Mouse (Mus musculus) lung, embryonic 15.5 days (tissue): ENCODE results near the gene Plcb4. TPM values are rescaled to one million over a fixed set of nuclear protein-coding genes. Genes with fewer than 3 reads are reported as not detected.
"Not testable (repeated sequence)": the region's sequence is repeated elsewhere in the genome, so short reads cannot be mapped to it uniquely, and the experiment has no call there.

Source experiments
- ATAC-seq: fragments of 200-750 bp; cut with Nextera tagmentation; 2 replicates; pipeline ENCODE4 v1.8.0; 2017; ENCODE audit warnings: moderate number of reproducible peaks, borderline replicate concordance; ENCODE audit not compliant: low FRiP score, low TSS enrichment; ENCODE audit errors: extremely low read depth
- H3K27ac ChIP-seq: fragments of 300-500 bp; sonication (generic); 2 replicates; pipeline ENCODE4 v1.5.1; 2015; ENCODE audit warnings: moderate library complexity, mild to moderate bottlenecking, inconsistent platforms
- H3K27me3 ChIP-seq: fragments of 300-500 bp; sonication (generic); 2 replicates; pipeline ENCODE4 v1.6.1; 2015; ENCODE audit warnings: inconsistent platforms
- H3K36me3 ChIP-seq: fragments of 300-500 bp; sonication (generic); 2 replicates; pipeline ENCODE4 v1.6.1; 2015; ENCODE audit warnings: inconsistent platforms
- H3K4me1 ChIP-seq: fragments of 300-500 bp; sonication (generic); 2 replicates; pipeline ENCODE4 v1.6.1; 2015; ENCODE audit warnings: inconsistent platforms
- H3K4me2 ChIP-seq: fragments of 300-500 bp; sonication (generic); 2 replicates; pipeline ENCODE4 v1.6.1; 2015; ENCODE audit warnings: inconsistent platforms, mild to moderate bottlenecking, moderate library complexity
- H3K4me3 ChIP-seq: fragments of 300-500 bp; sonication (generic); 2 replicates; pipeline ENCODE4 v1.5.1; 2015; ENCODE audit warnings: mild to moderate bottlenecking, inconsistent platforms
- H3K9ac ChIP-seq: fragments of 300-500 bp; sonication (generic); 2 replicates; pipeline ENCODE4 v1.6.1; 2015; ENCODE audit warnings: inconsistent platforms
- H3K9me3 ChIP-seq: fragments of 300-500 bp; sonication (generic); 2 replicates; pipeline ENCODE4 v1.6.1; 2016; ENCODE audit warnings: inconsistent platforms
- WGBS: fragments of 180-500 bp; shearing (Covaris S2); methylation state at CpG from one replicate; pipeline ENCODE4 v1.1.7; 2015; 5-methylcytosine and 5-hydroxymethylcytosine counted together
- polyA plus RNA-seq: library from polyadenylated mRNA; unstranded; fragments of >200 nt; fragmentation: Nextera tagmentation; extraction: Ambion mirVana; gene quantifications from 2 replicates; pipeline ENCODE4 v1.2.1, GENCODE M21; 2015

The Plcb4 gene
- polyA plus RNA-seq, 1 experiment from 2014 or later = 20.4 TPM

GRCm38 (mm10) chr2:135958453-135958852 lies 299.6 kb downstream of the Plcb4 start:
- H3K9me3 ChIP-seq = no peaks in the 10 kb centered on the region
- H3K27me3 ChIP-seq = no peaks in the 10 kb centered on the region
- no peak overlapping the region for H3K4me3 ChIP-seq
- 87% methylated on average over 17 of the region's 17 CpGs for WGBS
- H3K4me2 ChIP-seq = no peak overlapping the region
- ATAC-seq = no peak
- no peak overlapping the region for H3K27ac ChIP-seq
- H3K36me3 ChIP-seq = no peaks in the 10 kb centered on the region
- H3K9ac ChIP-seq = no peak overlapping the region
- peaks cover 3% of the 10 kb centered on the region; the same call in 1 of the 2 replicates for H3K4me1 ChIP-seq

- H3K27ac ChIP-seq = no peak overlapping the region
- H3K4me1 ChIP-seq = no peaks in the 10 kb centered on the region
- no peak overlapping the region for H3K4me3 ChIP-seq
- H3K36me3 ChIP-seq = no peaks in the 10 kb centered on the region
- no peak for ATAC-seq
- H3K27me3 ChIP-seq = no peaks in the 10 kb centered on the region
- no peak overlapping the region for H3K4me2 ChIP-seq
- no peak overlapping the region for H3K9ac ChIP-seq
- H3K9me3 ChIP-seq = no peaks in the 10 kb centered on the region
- WGBS = 82% methylated on average over 14 of the region's 14 CpGs
Measured at GRCm38 (mm10) chr2:135963089-135963488, 304.3 kb downstream of the Plcb4 start.

GRCm38 (mm10) chr2:135966871-135967557 lies 308.2 kb downstream of the Plcb4 start:
- ATAC-seq = no peak
- WGBS = 57% methylated on average over 16 of the region's 16 CpGs

GRCm38 (mm10) chr2:135968159-135968558 lies 309.3 kb downstream of the Plcb4 start:
- H3K4me1 ChIP-seq = no peaks in the 10 kb centered on the region
- no peak for ATAC-seq
- no peaks in the 10 kb centered on the region for H3K9me3 ChIP-seq
- no peak overlapping the region for H3K9ac ChIP-seq
- WGBS = 89% methylated on average over 12 of the region's 12 CpGs
- H3K4me2 ChIP-seq = no peak overlapping the region
- H3K27me3 ChIP-seq = no peaks in the 10 kb centered on the region
- H3K36me3 ChIP-seq = no peaks in the 10 kb centered on the region
- no peak overlapping the region for H3K4me3 ChIP-seq
- no peak overlapping the region for H3K27ac ChIP-seq

More at GRCm38 (mm10) chr2:135966871-135967557, 308.2 kb downstream of the Plcb4 start:
- H3K27me3 ChIP-seq = no peaks in the 10 kb centered on the region
- H3K4me2 ChIP-seq = no peak overlapping the region
- no peaks in the 10 kb centered on the region for H3K36me3 ChIP-seq
- H3K4me1 ChIP-seq = no peaks in the 10 kb centered on the region
- no peaks in the 10 kb centered on the region for H3K9me3 ChIP-seq
- H3K4me3 ChIP-seq = no peak overlapping the region
- H3K27ac ChIP-seq = no peak overlapping the region
- no peak overlapping the region for H3K9ac ChIP-seq

- no peak overlapping the region for H3K4me3 ChIP-seq
- H3K9me3 ChIP-seq = no peaks in the 10 kb centered on the region
- H3K9ac ChIP-seq = no peak overlapping the region
- ATAC-seq = no peak
- WGBS = 92% methylated on average over 4 of the region's 4 CpGs
- H3K36me3 ChIP-seq = no peaks in the 10 kb centered on the region
- H3K27ac ChIP-seq = no peak overlapping the region
- H3K27me3 ChIP-seq = no peaks in the 10 kb centered on the region
- H3K4me1 ChIP-seq = no peaks in the 10 kb centered on the region
- no peak overlapping the region for H3K4me2 ChIP-seq
Measured at GRCm38 (mm10) chr2:135970902-135971301, 312.1 kb downstream of the Plcb4 start.

- H3K9ac ChIP-seq = no peak overlapping the region
- H3K36me3 ChIP-seq = no peaks in the 10 kb centered on the region
- ATAC-seq = no peak
- no peaks in the 10 kb centered on the region for H3K27me3 ChIP-seq
- H3K9me3 ChIP-seq = no peaks in the 10 kb centered on the region
- H3K4me2 ChIP-seq = no peak overlapping the region
- H3K4me3 ChIP-seq = no peak overlapping the region
- no peaks in the 10 kb centered on the region for H3K4me1 ChIP-seq
- H3K27ac ChIP-seq = no peak overlapping the region
- WGBS = 80% methylated on average over 9 of the region's 9 CpGs
Measured at GRCm38 (mm10) chr2:135975978-135976377, 317.2 kb downstream of the Plcb4 start.

- no peak overlapping the region for H3K4me3 ChIP-seq
- H3K4me2 ChIP-seq = no peak overlapping the region
- no peak overlapping the region for H3K9ac ChIP-seq
- no peak for ATAC-seq
- H3K27ac ChIP-seq = no peak overlapping the region
- WGBS = 62% methylated on average over 5 of the region's 5 CpGs
- H3K36me3 ChIP-seq = no peaks in the 10 kb centered on the region
- H3K27me3 ChIP-seq = no peaks in the 10 kb centered on the region
- no peaks in the 10 kb centered on the region for H3K9me3 ChIP-seq
- no peaks in the 10 kb centered on the region for H3K4me1 ChIP-seq
Measured at GRCm38 (mm10) chr2:135978790-135979189, 320.0 kb downstream of the Plcb4 start.

GRCm38 (mm10) chr2:135980428-135980827 lies 321.6 kb downstream of the Plcb4 start:
- no peak overlapping the region for H3K4me2 ChIP-seq
- ATAC-seq = no peak

GRCm38 (mm10) chr2:135983972-135984371 lies 325.2 kb downstream of the Plcb4 start:
- no peak overlapping the region for H3K4me3 ChIP-seq
- WGBS = 71% methylated on average over 4 of the region's 4 CpGs
- H3K27ac ChIP-seq = no peak overlapping the region
- H3K27me3 ChIP-seq = no peaks in the 10 kb centered on the region
- no peaks in the 10 kb centered on the region for H3K4me1 ChIP-seq
- H3K9ac ChIP-seq = no peak overlapping the region
- H3K36me3 ChIP-seq = no peaks in the 10 kb centered on the region
- H3K4me2 ChIP-seq = no peak overlapping the region
- no peak for ATAC-seq
- H3K9me3 ChIP-seq = no peaks in the 10 kb centered on the region

More at GRCm38 (mm10) chr2:135980428-135980827, 321.6 kb downstream of the Plcb4 start:
- no peak overlapping the region for H3K9ac ChIP-seq
- no peak overlapping the region for H3K4me3 ChIP-seq
- H3K36me3 ChIP-seq = no peaks in the 10 kb centered on the region
- no peak overlapping the region for H3K27ac ChIP-seq
- no peaks in the 10 kb centered on the region for H3K27me3 ChIP-seq
- H3K9me3 ChIP-seq = no peaks in the 10 kb centered on the region
- WGBS = 47% methylated on average over 1 of the region's 1 CpGs
- H3K4me1 ChIP-seq = no peaks in the 10 kb centered on the region

GRCm38 (mm10) chr2:135985536-135986265 lies 326.9 kb downstream of the Plcb4 start:
- no peak for ATAC-seq
- H3K9ac ChIP-seq = no peak overlapping the region
- H3K9me3 ChIP-seq = no peaks in the 10 kb centered on the region
- H3K4me2 ChIP-seq = no peak overlapping the region
- H3K27me3 ChIP-seq = no peaks in the 10 kb centered on the region
- 84% methylated on average over 15 of the region's 15 CpGs for WGBS
- no peaks in the 10 kb centered on the region for H3K4me1 ChIP-seq
- no peak overlapping the region for H3K27ac ChIP-seq
- H3K36me3 ChIP-seq = no peaks in the 10 kb centered on the region
- H3K4me3 ChIP-seq = no peak overlapping the region

GRCm38 (mm10) chr2:135988475-135988874 lies 329.7 kb downstream of the Plcb4 start:
- H3K9ac ChIP-seq, H3K9me3 ChIP-seq, H3K36me3 ChIP-seq, H3K4me2 ChIP-seq, H3K27me3 ChIP-seq, H3K4me3 ChIP-seq, H3K4me1 ChIP-seq, H3K27ac ChIP-seq, ATAC-seq: not testable (repeated sequence)

GRCm38 (mm10) chr2:135990686-135991085 lies 331.9 kb downstream of the Plcb4 start:
- H3K27ac ChIP-seq, H3K4me1 ChIP-seq, H3K36me3 ChIP-seq, H3K27me3 ChIP-seq, H3K4me2 ChIP-seq, ATAC-seq, H3K4me3 ChIP-seq, H3K9ac ChIP-seq, H3K9me3 ChIP-seq: not testable (repeated sequence)
- WGBS = 51% methylated on average over 9 of the region's 10 CpGs
